Mouse (Mus musculus): ENCODE results near the gene Aamdc.

The Aamdc gene

DNA sequence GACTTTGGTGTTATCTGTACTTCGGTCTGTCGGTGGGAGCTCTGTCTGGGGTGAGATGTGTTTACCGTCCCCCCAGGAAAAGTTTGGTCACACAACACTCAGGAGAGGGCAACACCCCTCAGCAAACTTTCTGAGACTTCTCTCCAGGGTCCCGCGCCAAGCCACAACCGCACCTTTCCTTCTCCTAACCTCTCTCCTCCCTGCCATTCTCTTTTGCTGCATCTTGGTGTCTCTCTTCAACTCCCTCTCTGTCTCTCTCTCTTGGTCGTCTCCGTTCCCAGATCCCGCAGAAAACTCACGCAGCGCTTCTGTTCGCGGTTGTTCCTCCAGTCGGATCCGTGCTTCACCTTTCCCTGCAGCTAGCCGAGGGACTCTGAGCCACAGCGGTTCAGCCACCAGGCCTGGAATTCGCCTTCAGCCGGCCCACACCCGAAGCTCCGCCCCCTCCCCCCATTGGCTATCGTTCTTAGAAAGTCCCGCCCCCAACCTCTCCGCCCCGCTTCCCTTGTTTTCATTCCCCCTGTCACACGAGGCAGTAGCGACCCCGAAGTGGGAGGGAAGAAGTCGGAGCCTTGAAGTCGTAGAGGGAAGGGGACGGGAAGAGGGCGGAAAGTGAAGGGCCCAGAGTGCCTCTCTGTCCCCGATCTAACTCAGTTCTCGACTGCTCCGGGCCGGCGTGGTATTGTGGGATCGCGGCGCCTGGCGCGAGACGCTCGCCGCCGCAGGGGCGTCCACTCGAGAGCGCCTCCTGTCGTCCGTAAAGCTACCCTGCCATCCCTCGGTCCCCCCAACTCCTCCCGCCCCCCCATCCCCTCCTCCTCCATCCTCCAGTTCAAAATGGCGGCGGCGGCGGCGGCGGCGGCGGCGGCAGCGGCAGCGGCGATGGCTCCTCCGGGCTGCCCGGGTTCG, at the start of gene Aamdc, which contains the start of gene Rsf1:
Gene Aamdc (minus strand): TSS at position 431 of the 909 bp plus-strand sequence.
Gene Rsf1 (plus strand): TSS at position 823 of the 909 bp plus-strand sequence.
- DNase-seq (ENCODE audit: low read depth, low spot score) = peak; percentile 99

DNA sequence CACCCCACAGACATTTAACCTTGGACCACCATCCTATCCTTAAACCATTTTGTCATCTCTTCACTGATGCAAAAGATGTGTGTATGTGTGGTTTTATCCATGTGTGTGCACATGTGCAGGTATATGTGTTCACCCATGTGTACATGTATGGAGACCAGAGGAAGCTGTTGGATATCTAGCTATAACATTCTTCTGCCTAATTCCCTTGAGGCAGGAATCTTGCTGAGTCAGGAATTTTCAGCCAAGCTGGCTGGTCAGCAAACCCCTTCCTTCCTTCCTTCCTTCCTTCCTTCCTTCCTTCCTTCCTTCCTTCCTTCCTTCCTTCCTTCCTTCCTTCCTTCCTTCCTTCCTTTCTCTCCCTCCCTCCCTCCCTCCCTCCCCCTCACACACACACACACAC, 44.1 kb upstream of the Aamdc start:
- DNase-seq (ENCODE audit: low read depth, low spot score) = no peak

DNA sequence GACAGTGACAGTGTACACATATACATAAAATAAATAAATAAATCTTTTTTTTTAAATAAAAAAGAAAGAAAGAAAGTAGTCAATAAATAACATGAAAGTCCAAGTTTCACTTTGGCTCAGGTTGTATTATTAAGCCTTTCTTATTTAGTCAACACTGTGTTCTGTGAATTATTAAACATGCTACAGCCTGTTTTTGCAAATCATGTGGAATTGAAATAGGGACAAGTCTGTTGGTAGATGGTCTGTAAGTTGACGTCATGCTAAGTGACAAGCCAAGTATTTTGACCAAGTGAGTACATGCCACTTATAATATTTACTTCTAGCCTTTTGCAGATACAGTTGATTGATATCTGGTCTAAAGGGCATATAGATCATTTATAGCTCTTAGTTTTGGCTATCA, 43.4 kb upstream of the Aamdc start:
- no peak for DNase-seq (ENCODE audit: low read depth, low spot score)

DNA sequence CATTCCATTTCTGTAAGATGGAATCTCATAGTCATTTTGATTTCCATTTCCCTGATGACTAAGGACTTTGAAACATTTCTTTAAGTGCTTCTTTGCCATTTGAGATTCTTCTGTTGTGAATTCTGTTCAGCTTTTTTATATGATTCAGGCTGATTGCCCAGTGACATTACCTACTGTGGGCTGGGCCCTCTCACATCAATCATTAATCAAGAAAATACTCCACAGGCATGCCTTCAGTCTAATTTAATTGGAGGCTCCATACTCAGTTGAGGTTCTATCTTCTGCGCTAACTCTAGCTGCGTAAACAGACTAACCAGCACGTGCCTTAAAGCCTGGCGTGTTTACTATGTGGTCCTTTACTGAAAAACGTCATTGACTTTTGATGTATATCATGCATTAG, 42.0 kb upstream of the Aamdc start:
- DNase-seq (ENCODE audit: low read depth, low spot score) = no peak

DNA sequence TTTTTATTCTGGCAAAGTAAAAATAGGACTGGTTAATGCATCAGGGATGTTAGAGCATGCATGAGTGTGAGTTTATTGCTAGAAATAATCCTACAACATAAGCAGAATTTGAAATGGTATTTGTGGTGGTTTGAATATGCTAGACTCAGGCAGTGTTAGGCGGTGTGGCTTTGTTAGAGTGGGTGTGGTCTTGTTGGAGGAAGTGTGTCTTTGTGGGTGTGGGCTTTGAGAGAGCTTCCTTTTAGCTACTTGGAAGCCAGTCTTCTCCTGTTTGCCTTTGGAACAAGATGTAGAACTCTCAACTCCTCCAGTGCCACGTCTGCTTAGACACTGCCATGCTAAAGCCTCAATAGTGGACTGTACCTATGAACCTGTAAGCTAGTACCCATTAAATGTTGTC, 19.3 kb upstream of the Aamdc start:
- DNase-seq (ENCODE audit: low read depth, low spot score) = peak; percentile 62

DNA sequence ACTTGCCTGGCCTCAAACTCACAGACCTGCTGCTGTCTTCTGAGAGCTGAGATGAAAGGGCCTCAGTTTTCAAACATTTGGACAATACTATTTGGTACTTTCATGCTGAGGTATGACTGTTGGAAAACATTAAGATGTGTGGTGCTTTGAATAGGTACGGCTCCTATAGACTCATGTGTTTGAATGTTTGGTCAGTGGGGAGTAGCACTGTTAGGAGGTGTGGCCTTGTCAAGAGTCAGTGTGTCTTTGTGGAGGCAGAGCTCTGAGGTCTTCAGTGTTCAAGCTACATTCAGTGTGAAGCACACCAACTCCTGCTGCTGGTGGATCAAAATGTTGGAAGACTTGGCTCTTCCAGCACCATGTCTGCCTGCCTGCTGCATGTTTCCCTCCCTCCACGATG, 14.2 kb upstream of the Aamdc start:
- no peak for DNase-seq (ENCODE audit: low read depth, low spot score)

DNA sequence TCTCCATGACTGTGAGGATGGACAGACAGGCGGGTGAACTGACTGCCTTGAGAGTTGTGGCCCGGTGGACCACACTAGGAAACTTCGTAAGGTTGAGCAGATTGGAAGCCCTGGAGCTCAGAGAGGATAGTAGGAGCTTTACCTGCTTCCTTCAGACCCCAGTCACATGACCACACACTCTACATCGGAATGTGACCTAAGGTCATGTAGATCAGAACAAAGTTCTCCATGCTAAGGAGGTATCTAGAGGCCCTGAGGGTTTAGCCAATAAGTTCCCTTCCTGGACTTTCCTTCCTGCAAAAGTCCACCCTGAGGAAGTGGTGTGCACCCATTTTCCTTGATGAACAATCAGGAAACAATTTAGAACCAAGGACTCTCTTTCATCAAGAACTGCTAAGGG, 13.1 kb upstream of the Aamdc start:
- DNase-seq (ENCODE audit: low read depth, low spot score) = peak; percentile 69

DNA sequence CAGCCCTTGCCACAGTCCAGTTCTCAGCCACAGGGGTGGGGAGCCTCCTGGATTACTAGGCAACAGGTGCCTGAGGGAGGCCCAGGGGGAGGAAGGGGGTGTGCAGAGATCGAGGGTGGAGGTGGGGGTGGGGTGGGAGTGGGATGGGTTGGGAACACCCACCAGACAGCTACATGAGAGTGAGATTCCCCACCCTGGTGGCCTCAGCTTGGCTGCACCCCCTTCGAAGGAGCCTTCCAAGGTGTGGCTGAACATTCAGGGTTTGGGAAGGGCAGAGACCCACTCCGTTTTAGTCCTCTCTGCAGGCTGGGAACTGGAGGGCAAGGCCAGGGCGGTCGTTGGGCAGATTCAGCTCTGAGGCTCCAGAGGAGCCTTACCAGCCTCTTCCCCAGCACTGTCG, 12.0 kb upstream of the Aamdc start:
- DNase-seq (ENCODE audit: low read depth, low spot score) = peak; percentile 69

DNA sequence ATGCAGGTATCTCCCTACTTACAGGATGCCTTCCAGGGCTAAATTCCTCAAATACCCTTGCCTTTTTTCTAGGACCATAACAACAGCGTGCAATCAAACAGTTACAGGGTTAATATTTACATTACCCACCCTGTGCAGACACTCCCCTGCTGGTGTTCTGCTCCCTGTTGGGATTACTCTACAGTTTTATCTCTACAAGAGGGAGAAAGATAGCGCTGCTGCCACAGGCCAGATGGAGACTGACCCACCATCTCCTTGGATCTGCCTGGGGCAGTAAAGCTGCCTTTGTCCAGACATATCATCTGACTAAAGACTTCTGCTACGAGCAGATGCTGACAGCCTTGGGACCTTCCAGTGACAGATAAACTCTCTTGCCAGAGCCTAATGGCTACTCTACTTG, 11.2 kb upstream of the Aamdc start:
- peak; percentile 59 for DNase-seq (ENCODE audit: low read depth, low spot score)

DNA sequence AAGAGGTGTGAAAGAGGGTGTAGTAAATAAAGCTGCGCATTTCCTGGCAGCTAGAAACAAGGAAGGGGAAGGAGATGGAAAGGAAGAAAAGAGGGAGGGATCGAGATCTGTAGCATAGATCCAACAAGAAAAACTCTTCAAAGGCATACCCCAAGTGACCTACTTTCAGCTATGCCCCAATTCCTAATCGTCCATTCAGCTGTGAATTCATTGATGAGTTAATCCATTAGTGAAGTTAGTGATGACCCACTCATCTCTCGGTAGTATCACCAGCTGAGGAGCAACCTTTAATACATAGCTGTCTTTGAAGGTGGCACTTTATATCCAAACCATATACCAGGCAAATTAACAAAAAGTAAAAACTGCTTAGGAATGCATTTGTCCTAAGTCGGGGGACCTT, 9.2 kb upstream of the Aamdc start:
- no peak for DNase-seq (ENCODE audit: low read depth, low spot score)

DNA sequence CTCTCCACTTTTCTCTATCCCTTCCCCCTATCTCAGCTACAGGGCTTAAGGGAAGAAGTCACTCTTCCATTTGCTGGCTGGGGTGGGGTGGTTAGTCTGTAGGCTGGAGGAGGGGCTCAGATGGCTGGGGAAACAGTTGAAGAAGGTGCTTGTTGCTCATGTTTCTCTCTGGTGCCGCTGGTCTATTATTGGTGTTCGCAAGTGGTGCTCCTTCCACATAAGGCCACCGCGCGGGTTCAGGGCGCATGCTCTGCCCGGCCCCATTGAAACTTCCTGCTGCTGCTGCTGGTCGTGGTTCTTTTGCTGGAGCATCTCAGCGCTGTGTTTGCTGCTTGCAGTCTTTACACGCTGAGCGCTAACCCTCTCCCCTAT, 1.5 kb upstream of the Aamdc start:
- DNase-seq (ENCODE audit: low read depth, low spot score) = peak; percentile 90

DNA sequence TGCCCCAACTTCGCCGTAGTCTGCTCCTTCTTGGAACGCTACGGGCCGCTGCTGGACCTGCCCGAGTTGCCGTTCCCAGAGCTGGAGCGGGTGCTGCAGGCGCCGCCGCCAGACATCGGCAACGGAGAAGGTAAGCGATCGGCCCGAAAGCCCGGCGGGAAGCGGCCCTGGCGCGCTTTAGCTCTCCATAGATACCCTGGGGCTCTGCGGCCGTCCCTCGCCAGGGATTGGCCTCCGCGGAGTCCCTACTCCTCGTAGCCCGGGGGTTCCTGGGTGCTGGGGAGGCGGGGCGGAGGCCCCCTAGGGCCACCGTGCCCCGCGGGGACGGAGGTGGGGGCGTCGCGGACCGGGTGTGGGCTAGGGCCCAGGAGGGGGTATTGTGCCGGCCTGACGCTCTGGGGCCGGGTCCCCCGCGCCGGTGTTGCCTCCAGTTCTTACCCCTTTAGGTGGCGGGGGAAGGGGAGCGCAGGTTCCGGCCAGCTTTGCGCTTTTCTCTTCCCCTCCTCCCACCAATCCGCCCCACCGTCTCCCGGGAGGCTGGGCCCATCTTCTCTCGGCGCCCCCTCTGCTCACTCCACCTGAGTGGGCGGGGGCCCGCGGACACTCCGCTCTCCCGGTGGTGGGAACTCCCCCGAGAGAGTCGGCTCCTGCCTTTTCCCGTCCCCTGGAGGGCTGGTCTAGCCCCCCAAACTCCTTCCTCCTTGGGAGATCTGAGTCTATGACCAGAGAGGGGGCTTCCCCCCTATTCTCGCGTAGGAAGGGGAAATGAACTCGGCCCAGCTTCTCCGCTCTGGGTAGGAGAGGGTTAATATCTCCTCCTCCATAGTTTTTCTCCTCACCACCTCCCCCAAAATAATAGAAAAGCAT, 912 bp upstream of the Aamdc start:
- DNase-seq (ENCODE audit: low read depth, low spot score) = peak; percentile 63

DNA sequence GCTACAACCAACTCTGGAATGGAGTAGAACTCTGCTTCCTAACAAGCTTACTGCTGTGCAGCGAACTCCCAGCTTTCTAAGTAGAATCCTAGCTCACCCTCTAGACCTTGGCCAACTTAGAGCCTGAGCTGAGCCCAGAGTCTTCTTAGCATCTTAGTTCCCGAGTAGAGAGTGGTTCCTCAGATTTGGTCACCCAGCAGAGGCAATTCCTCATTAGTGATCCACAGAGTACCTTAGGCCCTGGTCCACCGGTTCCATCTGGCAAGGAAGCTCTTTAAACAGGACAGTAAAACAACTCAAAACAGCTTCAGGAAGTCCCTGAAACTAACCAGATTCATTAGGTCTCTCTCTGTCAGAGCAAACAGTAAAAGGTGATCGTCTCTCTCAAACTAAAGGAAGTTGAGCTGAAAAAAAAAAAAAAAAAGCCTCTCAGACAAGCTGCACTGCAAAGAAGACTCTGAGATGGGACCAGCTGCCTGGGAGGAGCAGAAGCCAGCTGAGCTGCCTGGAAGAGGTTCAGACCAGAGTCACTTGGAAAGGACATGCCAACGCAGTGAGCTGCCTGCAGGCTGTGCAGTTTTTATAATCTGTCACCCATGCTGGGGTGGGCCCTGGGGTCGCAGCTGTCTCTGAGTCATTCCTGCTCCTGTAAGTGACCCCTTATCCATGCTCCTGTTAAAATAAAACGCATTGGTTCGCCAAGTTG, 783 bp downstream of the Aamdc start:
- DNase-seq (ENCODE audit: low read depth, low spot score) = peak; percentile 63

DNA sequence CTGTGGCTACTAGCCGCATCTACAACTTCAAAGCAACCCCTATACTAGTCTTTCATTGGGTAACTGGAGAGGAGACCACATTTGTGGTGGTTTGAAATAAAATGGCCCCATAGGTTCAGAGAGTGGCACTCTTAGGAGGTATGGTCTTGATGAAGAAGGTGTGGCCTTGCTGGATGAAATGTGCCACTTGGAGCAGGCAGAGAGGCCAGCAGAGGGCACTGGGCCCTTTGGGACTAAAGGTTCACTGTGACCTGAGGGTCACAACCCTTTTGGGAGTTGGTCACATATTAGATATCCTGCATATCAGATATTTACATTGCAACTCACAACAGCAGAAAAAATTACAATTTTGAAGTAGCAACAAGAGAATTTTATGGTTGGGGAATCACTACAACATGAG, 8.9 kb downstream of the Aamdc start:
- no peak for DNase-seq (ENCODE audit: low read depth, low spot score)

DNA sequence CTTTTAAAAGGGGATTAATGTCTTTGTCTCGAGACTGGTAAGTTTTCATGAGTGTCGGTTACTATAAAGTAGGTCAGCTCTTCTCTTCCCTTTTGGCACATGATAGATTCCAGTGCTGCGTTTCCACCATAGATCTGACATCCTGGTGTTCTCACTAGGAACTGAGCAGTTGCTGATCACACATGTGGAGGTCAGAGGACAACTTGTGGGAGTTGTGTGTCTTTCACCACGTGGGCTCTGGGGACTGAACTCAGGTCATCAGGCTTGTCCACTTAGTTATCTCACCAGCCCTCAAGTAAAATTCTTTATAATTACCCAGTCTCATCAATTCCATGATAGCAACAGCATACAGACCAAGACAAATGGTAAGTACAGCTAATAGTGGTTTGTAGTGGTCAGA, 9.9 kb downstream of the Aamdc start:
- DNase-seq (ENCODE audit: low read depth, low spot score) = no peak

DNA sequence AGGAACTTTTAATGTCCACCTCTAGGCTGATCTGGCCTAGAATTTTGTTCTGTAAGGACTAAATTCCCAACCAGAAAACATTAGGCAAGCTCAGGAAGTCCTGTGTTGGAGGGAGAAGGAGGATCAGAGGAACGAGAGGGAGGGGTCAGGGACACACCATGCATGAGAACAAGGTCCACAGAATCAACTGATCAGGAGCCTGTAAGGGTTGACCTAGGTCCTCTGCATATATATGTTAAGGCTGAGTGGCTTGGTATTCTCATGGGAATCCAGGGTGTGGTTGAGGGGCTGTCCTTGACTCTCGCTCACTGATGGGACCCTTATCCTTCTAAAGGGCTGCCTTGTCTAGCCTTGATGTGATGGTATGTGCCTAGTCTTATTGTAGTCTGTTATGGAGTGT, 15.7 kb downstream of the Aamdc start:
- DNase-seq (ENCODE audit: low read depth, low spot score) = peak; percentile 82

DNA sequence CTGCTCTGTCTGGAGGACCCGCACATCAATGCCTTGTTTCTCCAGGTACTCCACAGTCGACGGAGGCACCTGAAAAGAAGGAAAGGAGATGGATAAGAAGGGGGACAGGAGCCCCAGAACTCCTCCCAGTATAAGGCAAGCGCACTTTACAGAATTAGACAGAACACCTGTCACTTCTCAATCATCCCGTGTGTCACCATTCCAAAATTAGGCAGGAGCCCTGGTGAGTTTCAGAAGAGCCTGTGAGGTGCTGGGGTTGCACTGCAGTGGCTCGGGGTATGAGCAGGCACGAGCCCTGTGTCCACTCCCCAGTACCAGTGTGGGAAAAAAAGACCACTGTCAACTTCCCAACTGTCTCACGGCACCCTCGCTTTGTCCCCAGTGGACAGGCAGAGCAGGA, 28.6 kb downstream of the Aamdc start:
- DNase-seq (ENCODE audit: low read depth, low spot score) = no peak

DNA sequence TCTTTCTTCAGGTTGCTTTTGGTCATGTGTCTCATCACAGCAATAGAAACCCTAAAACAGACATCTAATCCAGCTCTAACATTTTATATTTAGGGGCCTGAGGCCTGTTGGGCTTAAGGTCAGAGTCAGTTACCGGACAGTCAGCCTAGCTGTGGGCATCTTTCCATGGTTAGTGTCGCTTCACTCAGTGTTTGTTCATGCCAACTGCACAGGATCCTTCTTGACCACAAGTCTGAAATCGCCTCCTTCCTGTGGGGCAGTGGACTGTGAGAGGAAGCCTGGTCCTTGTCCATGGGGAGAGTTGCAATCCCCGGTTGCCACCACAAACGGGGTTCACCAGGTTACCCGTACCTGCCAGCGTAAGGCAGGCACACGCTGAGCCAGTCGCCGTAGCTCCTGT, 30.0 kb downstream of the Aamdc start:
- no peak for DNase-seq (ENCODE audit: low read depth, low spot score)

DNA sequence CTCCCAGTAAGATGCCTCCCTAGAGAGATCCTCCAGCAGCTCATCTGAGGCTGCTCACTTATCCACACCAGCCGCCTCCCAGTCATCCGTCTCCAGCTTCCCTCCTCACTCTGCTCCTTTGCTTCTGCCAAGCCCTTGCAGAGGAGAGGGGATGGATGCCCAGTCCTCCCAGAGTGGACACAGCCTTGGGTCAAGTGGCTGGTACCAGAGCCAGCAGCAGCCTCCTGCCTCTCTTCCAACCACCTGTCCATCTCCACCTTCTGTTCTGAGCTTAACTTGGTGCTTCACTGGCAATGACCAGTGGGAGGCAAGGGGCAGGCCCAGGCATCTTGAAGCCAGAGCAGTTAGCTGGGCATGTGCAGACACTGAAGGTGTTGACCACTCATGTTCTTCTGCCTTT, 32.8 kb downstream of the Aamdc start:
- DNase-seq (ENCODE audit: low read depth, low spot score) = no peak

DNA sequence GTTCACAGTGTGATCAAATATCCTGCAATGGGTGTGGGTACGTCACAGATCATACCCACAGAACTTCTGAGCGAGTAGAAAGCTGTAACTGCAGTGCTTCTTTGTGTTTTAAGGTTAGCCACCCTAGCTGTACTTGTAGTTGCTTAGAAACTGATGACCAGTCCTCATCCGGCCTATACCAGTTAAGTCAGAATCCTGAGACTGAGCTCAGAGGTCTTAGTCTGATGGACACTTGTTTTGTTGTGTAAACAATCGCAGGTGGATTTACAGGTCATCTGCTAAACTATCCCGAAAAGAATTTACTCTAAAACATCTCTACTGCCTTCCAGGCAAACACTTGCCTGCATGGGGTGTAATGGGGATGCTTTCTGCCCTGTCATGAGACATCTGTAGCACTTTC, 42.7 kb downstream of the Aamdc start:
- peak; percentile 55 for DNase-seq (ENCODE audit: low read depth, low spot score)

DNA sequence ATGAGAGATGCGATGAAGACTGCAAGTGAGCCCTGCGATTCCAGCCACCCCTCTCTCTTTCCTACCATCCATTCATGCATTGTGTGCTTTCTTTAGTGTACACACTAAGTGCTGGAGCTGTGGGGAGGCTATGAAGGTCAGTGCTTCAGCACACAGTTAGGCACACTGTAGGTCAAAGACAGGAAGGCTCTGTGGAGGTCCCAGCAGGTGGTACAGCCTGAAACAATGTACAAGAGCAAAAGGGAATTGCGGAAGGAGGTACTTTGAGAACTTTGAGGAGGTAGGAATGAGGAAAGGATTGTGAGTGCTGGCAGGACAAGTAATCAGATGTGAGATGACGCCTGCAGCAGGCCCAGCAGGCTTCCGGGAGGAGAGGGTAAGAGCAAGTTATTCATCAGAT, 43.8 kb downstream of the Aamdc start:
- peak; percentile 92 for DNase-seq (ENCODE audit: low read depth, low spot score)

DNA sequence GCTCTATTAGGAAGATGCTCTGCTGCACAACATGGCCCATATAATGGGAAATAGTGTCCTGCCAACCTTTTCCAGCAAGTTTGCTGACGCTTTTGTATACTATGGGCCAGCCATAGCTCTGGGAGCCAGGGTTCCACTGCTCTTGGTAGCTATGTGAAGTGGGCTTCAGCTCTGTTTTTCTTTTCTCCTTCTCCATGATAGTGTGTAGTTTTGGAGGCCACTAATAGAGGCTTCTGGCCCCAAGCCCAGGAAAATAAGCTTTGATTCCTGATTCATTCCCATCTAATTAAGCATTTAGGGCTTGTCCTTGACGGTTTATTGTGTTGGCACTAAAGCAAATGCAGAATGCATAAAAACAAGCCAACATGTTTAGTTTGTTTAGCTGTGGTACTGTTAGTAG, 59.4 kb downstream of the Aamdc start:
- DNase-seq (ENCODE audit: low read depth, low spot score) = no peak
